Mouse (Mus musculus) NIH3T3 (cell line): ENCODE measurements around the gene Ptrh2.
A peak's percentile ranks its signal among the peaks of the same experiment; 100 is the strongest.

Experiments
- DNase-seq: peaks from one replicate; pipeline ENCODE4 v3.0.0-alpha.2; 2012; ENCODE audit warnings: low read depth

The Ptrh2 gene

DNA sequence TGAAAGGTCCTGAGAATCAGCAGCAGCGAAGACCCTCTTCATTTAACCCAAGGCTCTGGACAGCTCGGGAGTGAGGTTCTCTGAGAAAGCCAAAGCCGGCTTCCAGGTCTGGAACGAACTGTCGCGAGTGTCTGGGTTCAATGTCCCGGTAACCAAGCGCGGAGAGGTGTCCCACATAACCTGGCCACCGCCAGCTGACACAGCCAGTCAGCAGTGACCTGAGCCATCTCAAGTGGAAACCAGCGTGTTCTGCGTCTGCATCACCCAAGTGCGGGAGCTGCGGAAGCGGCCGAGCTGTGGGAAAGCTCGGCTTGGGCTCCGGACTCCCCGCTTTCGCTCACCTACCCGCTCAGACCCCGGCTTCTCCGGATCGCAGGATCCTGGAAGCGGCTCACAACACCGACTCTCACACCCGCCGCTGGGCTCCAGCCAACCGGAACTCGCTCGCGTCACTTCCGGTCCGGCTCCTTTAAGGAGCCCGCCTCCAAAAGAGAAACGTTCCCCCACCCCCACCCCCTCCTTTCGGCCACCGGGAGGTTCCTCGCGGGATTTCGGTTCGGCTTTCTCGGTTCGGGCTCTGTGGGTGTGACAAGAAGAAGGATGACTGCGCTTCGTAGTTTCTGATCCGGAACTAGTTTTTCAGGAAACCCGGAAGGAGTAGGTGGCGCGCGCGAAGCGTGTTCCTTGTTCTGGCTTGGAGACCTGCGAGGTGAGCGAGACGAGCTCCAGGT, at the start of gene Ptrh2, which contains the start of gene Vmp1:
Gene Ptrh2 (plus strand): TSS at position 591 of the 731 bp plus-strand sequence.
Gene Vmp1 (minus strand): TSS at position 442 of the 731 bp plus-strand sequence.
- DNase-seq: peak; percentile 94

DNA sequence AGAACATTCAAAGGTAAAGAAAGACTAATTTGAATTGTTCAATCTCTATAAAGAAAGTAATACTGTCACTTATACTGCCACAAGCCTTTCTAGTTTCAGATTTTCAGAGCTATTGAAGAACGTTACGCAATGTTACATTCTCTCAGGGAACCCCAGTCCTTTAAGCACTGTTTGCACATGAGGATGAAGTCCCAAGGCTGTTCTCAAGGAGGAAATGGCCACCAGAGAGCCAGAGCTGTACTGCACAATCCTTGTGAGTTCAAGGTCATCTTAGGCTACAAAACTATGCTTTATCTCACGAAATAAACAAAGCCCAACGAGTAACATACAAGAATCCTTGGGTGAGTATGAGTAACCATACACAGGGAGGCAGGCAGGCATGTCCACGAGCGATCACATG, 49.4 kb upstream of the Ptrh2 start:
- DNase-seq: no peak

DNA sequence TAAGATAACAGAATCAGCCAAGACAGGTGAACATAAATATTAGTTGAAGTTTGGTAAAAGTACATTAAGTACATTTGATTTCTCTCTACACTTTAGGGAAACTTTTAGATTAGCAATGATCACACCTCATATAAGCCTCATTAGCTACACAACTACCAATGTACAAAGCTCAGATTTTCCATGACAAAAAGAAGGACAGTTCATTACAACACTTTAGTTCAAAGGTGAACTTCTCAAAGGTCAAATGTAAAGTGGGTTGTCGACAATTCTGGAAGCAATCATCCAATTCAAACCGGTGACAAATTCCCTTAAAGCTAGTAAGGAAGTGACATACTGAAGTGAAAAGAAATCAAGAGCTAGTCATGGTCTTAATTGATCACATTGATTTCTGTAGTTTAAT, 46.1 kb upstream of the Ptrh2 start:
- DNase-seq: no peak

DNA sequence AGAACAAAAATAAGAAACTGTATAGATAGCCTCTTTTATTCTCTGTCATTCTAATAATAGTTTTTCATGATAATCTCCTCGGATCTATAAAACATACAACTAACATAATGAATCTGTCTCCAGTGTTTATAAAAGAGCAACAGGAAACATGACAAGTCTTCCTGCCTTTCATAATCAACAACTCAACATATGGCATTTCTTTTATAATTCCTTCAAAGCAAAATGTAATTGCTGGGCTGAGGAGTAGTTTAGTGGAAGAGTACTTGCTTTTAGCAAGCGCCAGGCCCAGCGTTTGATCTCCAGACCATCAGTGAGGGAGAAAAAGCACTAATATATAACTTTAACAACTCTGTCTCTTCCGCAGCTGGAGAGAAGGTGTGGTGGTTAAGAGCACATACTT, 42.1 kb upstream of the Ptrh2 start:
- no peak for DNase-seq

DNA sequence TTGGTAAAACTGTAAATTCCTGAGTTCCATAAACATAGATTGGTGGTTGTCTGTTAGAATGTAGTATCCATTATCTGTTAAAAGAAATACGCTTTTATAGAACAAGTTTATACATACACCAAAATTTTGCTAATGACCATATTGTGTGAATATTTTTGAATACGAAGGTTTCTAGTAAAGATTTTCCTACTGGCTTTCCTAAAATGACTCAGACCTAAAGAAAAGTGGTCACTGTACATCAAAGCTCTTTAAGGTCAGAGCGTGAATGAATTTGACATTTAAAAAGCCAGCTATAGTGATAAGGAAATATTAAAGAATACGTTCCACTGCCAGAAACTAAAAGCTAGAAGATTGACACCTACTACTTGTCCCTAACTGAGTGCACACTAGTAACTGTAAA, 39.2 kb upstream of the Ptrh2 start:
- no peak for DNase-seq

DNA sequence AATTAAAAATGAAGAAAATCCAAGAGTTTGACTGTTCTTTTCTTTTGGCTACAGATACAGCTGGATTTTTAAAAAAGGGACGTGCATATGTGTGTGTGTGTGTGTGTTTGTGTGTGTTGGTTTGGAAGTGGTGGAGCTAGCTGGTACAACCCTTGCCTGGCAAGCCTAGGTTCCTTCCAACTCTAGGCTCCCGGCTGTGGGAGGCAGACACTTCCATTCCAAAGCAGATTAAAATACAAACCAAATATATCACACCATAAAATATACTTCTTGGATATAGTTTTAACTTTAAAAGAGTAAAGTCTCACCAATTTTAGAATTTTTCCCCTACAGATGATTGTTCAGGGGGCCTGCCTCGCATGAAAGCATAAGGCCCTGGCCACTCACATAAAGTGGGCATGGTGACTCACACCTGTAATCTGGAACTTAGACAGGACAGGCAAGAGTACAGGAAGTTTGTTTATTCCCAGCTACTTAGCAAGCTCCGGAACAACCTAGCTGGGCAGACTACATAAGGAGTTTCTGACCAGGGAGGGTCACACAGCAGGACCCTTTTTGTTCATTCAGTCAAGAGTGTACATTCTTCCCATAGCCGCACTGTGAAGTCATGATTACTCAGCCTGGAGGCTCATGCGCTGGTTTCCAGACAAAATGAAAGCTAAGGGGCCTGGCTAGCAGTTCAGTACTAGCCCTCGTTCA, 37.5 kb upstream of the Ptrh2 start:
- peak; percentile 74 for DNase-seq

DNA sequence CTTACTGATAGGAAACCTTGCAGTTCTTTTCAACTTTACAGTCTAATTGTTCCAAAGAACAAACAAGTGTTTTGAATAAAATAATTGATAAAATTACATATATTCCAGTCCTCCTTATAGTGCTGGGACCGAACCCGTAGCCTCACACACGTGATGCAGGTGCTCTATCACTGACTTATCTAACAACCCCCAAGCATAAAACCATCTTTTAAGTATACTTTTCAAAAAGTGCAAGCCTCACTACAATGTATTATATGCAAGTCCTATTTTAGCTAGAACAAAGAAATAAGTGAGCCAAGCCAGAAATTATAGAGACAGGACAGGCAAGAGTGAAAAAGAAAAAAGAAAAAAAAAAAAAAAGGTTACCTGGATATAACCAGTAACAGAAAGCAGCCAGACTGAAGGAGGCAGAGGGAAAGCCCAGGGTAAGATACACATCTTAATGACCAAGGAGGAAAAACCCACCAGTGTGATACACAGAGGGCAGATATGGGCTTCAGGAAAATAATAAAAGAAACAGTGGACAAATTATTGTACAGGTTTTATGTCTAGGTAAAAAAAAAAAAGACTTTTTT, 36.8 kb upstream of the Ptrh2 start:
- no peak for DNase-seq

DNA sequence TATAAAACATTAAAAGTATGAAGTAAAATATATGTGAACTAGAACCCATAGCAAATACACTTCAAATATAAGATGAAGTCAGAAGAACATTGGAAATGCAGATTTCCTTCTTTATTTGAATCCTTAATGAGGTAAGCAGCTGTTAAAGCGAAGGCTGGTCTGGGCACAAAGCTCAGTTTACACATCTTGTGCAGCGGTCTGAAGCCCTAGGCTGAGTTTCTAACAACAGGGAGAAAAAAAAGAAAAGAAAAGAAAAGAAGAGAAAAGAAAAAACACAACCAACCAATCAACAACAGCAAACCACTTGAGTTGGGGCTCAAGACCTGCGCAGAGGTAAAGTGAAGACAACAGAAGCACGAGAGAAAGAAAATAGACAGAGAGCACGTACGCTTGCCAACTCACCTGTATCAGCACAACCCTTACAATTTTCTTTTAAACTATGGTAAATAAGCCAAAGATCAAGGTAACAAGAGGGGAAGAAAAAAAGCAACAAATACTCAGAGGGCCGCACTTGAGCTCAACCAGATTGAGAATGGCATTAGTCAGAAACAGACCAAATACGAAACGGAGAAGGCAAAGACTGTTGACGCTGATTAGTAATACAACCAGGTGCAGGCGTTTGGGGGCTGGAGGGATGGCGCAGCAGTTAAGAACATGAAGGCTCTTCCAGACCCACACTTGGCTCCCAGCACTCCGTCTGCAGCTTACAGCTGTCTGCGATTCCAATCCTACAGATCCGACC, 35.9 kb upstream of the Ptrh2 start:
- no peak for DNase-seq

DNA sequence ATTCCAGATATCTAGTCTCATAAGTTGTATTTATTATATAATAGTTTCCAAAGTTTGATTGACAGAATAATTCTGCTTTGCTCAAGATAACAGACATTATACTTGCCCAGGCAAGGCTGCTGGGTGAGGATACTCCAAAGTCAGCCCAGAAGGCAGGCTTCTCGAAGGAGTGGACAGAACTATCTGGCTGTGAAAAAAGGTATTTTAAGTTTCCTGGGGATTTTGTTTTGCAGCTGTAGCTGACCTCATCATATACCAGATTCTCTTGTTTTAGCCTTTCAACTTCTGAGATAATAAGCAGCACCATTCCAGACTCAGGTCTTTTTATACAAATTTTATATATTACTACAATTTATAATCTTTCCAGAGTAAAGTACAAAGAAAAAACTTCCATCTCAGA, 34.2 kb upstream of the Ptrh2 start:
- no peak for DNase-seq

DNA sequence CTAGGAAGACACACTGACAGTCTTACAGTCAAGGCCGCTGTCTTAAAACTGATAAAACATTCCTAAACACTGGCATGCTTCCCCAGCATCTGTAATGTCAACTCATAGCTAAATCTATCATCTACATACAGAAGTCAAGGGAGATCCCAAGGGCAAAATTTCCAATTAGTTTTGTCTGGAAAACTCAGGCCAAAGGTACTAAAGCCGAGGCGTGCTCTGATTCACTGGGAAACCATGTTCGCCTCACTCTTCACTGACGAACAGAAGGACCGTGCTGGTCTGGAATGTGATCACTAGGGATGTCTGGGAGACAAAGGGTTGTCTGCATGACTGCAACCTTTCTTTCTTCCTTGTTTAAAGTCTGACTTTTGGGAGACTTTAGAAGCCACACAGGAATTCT, 33.1 kb upstream of the Ptrh2 start:
- peak; percentile 69 for DNase-seq

DNA sequence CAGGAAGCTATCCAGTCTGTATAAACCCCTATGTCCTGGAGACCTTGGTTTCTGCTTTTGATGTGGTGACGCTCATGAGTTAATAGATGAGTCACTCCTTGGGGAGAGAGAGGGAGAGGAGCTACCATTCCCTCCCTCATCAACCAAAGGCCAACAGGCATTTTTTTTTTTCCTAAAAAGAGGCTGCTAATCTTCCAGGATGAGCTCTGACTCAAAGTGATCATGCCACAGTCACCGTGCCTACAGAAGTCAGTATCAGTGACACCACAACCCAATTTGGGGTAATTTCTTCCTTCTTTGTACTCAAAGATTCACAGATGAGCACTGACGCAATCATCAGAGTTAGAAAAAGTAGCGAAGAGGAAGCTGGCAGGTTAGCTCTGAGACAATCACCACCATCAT, 31.2 kb upstream of the Ptrh2 start:
- DNase-seq: peak; percentile 42

DNA sequence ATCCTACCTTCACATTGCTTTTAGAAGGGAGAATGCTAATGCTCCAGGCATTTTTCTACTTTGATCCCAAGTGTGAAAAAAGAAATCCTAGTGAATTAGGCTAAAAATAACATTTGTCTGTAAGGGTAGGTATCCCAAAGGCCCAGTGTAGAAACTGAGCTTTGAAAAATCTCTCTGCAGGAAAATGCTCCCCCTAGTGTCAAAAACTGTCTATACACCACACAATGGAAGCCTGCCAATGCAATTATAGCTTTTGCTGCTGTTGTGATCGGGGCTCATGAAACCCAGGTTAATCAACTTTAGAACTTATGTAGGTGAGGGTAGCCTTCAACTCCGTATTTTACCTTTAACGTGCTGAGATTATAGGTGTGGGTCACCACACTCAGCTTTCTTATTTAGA, 30.3 kb upstream of the Ptrh2 start:
- DNase-seq: peak; percentile 82

DNA sequence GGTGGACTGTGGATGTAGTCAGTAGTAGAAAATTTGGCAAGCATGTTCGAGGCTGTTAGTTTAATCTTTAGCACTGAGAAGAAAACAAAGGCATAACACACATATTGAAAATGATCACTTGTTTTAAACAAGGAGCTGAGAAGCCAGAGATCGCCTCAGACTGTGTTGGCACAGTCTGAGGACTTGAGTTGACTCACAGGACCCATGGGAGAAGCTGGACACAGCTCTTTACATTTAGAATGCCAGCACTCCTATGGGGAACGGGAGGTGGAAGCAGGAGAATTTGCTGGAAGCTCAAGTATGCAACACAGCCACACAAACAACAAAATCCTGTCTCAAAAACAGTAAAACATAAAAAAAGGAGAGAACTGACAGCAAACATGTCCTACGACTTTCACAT, 29.7 kb upstream of the Ptrh2 start:
- DNase-seq: peak; percentile 84

DNA sequence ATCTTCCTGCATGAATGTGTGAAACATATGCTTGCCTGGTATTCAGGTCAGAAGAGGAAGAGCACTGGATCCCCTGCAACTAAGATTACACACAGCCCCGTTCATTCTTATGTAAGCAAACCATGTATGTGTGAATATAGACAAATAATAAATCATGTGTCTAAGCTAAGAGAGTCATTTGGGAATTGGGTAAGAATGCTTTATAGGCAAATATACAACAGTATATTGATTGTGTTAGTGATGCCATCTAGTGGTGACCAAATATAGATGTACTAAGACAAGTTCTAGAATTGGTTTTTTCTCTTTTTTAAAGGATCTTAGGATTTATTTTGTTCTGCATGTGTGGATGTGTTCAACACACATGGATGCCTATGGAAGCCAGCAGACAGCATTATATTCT, 28.1 kb upstream of the Ptrh2 start:
- peak; percentile 72 for DNase-seq

DNA sequence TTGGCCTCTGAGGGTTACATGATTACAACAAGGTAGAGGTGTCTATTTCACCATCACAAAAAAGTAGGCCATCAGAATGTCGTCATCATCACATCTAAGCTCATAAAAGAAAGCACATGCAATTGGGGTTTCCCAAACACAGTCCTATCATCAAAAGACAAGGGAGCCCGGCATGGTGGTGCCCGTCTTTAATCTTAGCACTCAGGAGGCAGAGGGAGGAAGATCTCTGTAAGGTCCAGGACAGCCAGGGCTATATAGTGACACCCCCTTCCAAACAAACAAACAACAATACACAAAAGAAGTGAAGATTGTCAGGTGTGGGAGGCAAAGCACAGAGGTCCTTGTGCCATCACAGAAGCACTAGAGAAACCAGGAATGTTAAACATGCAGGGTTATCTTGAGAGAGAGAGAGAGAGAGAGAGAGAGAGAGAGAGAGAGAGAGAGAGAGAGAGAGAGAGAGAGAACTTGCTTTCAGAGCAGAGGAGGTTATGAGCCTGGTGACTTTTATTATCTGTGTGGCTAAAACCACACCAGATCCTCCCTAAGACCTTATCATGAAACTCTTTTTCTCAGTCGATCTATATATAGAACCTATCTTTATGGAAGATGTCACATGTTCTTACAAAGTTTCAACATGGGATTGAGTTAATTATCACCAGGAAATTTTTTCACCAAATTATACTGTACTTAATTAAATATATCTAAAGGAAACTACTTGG, 26.8 kb upstream of the Ptrh2 start:
- DNase-seq: no peak

DNA sequence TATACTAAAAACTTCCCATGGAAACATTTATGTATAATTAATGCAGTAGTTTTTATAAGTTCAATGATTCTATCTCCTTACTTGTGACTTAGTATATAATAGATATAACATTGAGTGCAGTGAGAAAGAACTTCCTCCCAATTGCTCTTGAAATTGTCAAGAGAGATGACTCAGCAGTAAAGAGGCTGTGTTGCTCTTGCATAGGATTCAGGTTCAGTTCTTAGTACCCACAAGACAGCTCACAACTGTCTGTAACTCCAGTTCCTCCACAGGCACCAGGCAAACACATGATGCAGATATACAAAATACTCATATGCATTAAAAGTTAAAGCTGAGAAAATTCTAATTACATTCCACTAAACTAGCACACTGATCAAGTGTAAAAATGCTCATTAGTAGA, 25.9 kb upstream of the Ptrh2 start:
- DNase-seq: peak; percentile 30

DNA sequence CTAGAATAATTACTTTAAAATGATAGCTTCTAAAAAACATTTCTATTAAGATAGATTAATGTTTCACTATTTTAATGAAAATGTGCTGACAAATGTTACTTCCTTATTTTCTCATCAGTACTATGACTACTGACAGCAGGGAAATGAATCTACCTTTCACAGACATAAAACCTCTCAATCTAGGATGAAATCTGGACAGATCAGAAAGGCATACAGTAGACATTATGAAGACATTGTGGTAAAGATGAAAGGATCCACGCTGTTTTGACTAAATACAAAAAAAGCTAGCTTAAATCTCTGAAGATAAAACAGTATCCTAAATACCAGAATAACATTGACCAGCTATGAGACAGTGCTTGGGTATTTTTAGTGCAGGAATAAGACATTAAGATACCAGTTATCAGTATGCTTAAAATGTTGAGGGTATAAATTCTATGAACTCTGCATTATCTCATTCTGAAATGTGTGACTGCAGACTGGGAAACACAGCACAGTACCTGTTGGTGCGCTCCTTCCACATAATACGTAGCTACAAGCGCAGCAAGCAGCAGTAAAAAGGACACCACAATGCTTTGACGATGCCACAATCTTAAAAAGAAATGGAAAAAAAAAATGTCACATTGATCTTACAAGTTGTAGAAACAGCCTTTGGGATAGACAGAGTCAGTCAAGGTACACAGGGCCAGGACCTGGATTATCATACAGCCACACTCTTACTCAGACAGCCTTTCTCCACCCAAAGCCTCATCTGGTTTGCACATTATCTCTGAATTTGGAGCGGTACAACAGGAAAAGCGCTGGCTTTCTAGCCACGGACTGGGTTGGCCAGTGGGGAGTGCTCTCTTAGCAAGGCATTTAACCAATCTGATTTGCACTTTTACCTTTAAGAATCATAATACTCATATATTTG, 20.5 kb upstream of the Ptrh2 start:
- DNase-seq: no peak

DNA sequence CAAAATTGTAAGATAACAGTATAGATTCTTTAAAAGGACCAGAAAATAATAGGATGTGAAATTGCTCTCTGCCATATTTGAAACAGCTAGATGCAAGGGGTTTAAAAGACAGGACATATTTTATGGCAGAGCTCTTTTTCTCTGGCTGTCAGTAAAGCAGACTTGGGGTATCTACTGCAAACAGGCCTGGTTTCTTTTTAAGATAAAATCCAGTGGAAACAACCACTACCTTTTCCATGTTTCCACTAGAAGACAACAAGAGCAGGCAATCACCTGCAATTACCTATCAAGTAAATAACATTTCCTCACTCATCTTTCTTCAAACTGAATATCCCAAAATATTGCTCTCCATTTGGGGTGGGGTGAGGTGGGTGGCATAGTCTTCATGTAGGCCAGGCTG, 19.8 kb upstream of the Ptrh2 start:
- DNase-seq: no peak

DNA sequence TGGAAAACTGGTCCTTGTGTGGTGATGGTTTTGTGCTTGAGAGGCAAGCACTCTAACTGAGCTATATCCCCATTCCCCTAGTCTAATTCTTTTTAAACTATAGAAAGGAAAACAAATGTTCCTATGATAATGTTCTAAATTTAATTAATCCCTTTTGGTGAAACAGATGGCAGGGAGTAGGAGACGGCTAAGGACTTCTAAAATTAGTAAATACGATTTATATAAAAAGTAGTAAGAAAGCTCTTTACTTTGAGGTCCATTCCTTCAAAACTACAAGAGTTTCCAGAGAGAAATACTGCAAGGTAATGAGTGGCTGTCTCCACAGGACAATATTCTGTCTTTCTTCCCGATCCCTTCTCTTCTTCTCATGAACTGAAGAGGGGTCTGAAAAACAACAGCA, 19.4 kb upstream of the Ptrh2 start:
- no peak for DNase-seq

DNA sequence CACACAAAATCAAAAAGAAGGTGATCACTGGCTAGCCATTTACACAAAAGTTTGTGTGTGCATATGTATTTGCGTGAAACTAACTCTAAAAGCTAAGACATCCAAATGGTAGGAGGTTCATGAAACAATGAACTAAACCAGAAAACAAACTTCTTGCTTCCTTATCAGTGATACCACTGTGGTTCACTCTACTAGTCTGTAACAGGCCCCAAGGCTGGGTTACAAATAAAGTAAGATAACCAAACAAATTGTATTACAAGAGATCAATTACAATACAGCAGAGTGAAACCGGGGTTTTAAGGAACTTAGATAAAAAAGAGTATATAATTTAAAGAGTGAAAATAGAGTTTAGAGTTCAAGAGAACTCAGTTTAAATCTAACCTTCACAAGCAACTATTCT, 16.2 kb upstream of the Ptrh2 start:
- no peak for DNase-seq

DNA sequence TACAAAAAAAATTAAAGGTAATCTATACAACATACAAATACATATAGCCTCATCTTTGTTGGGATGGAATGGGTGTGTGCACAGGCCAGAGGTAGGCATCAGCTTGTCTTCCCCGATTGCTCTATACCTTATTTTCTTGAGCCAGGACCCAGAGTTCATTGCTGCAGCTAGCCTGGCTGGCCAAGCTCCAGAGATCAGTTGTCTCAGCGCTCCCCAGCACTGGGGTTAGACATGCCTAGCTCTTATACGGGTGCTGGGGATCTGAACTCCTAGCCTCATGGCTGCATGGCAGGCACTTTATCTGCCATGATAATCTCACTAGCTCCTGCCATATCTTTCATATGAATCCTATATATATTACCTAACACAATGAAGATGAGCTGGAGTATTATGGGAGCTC, 15.6 kb upstream of the Ptrh2 start:
- no peak for DNase-seq
